Mouse (Mus musculus) spleen, adult 2 months (tissue): ENCODE results near the gene Snx9.

Experiments used
- CTCF ChIP-seq: fragments of 200-500 bp; IDR thresholded peaks from 2 replicates; pipeline ENCODE4 v1.5.1; 2011; ENCODE audit warnings: mild to moderate bottlenecking, inconsistent platforms; ENCODE audit not compliant: insufficient read depth, insufficient read length, insufficient replicate concordance; ENCODE audit errors: extremely low read depth
- POLR2A ChIP-seq: fragments of 200-500 bp; IDR thresholded peaks from 2 replicates; pipeline ENCODE4 v1.6.1; 2011; ENCODE audit warnings: low read depth, low read length, inconsistent platforms

GRCm38 (mm10) chr17:5870696-5871095 lies 29.6 kb downstream of the Snx9 start:
- TF ChIP-seq CTCF: no peak
- no peak for TF ChIP-seq POLR2A
